Mouse (Mus musculus): ENCODE data around the gene Cdk5. TPM values are rescaled to one million over a fixed set of nuclear protein-coding genes. Genes with fewer than 3 reads are reported as not detected.

The Cdk5 gene
- polyA plus RNA-seq, 1 experiment from 2014 or later, result 37.0 TPM

DNA sequence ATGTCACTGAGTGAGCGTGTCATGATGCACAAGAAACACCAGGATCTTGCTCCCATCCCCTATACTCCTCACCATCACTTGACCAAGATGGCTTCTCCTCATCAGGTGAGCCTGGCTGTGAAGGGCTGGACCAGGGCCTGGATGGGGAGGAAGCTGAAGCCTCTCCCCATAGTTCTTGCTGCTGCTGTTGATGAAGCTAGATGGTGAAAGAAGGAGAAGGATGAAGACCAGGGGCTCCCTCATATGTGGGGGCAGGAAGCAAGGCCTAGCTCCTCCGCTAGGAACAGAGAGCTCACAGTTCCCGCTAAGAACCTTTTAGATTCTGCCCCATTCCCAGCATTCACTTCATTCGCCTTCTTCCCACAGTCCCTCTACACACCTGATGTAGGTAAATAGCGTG is 38.0 kb downstream of the Cdk5 start:
- H3K27me3 ChIP-seq (replicated peaks; ENCODE audit: control insufficient read depth, insufficient read depth, low read length), result peaks cover 7% of the 10 kb centered on the region; the same call in 1 of the 2 replicates
- H3K9ac ChIP-seq (ENCODE audit: low read depth, low read length), result no peak overlapping the region
- H3K27ac ChIP-seq (ENCODE audit: low read length), result no peak overlapping the region
- H3K36me3 ChIP-seq (ENCODE audit: control insufficient read depth, insufficient read depth, low read length), result no peaks in the 10 kb centered on the region
- H3K4me3 ChIP-seq (ENCODE audit: low read length), result no peak overlapping the region
- 83% methylated on average over 5 of the region's 5 CpGs for WGBS
- H3K9me3 ChIP-seq (ENCODE audit: control insufficient read depth, low read length), result no peaks in the 10 kb centered on the region
- peaks cover 42% of the 10 kb centered on the region for H3K4me1 ChIP-seq (ENCODE audit: control insufficient read depth, insufficient read depth, low read length)
- no peak overlapping the region for H3K4me2 ChIP-seq (ENCODE audit: low read depth, low read length)
- no peak for ATAC-seq

DNA sequence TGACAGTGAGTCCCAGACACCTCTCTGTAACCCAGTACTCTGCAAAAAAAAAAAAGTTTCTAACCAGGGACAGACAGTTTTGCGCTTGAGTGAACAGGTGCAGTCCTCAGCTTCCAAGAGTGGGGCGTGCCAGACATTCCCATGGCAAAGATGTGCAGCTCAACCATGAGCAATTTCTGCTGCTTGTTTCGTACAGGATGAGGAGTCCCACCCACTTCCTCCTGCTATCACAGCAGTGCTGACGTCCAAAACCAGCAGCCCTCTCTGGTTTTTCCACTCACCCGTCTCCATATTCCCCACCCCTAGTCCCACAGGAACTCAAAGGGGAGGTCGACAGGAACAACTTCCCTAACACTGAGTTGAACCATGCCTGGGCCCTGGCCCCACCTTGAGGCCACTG is 38.9 kb downstream of the Cdk5 start:
- WGBS, result 54% methylated on average over 6 of the region's 6 CpGs
- peaks cover 7% of the 10 kb centered on the region; the same call in 1 of the 2 replicates for H3K27me3 ChIP-seq (replicated peaks; ENCODE audit: control insufficient read depth, insufficient read depth, low read length)
- H3K4me1 ChIP-seq (ENCODE audit: control insufficient read depth, insufficient read depth, low read length), result peaks cover 39% of the 10 kb centered on the region
- ATAC-seq, result no peak
- H3K36me3 ChIP-seq (ENCODE audit: control insufficient read depth, insufficient read depth, low read length), result no peaks in the 10 kb centered on the region
- H3K4me3 ChIP-seq (ENCODE audit: low read length), result no peak overlapping the region
- no peak overlapping the region for H3K9ac ChIP-seq (ENCODE audit: low read depth, low read length)
- no peak overlapping the region for H3K4me2 ChIP-seq (ENCODE audit: low read depth, low read length)
- H3K9me3 ChIP-seq (ENCODE audit: control insufficient read depth, low read length), result no peaks in the 10 kb centered on the region
- H3K27ac ChIP-seq (ENCODE audit: low read length), result peak overlapping the region; percentile 28; the same call in 1 of the 2 replicates

DNA sequence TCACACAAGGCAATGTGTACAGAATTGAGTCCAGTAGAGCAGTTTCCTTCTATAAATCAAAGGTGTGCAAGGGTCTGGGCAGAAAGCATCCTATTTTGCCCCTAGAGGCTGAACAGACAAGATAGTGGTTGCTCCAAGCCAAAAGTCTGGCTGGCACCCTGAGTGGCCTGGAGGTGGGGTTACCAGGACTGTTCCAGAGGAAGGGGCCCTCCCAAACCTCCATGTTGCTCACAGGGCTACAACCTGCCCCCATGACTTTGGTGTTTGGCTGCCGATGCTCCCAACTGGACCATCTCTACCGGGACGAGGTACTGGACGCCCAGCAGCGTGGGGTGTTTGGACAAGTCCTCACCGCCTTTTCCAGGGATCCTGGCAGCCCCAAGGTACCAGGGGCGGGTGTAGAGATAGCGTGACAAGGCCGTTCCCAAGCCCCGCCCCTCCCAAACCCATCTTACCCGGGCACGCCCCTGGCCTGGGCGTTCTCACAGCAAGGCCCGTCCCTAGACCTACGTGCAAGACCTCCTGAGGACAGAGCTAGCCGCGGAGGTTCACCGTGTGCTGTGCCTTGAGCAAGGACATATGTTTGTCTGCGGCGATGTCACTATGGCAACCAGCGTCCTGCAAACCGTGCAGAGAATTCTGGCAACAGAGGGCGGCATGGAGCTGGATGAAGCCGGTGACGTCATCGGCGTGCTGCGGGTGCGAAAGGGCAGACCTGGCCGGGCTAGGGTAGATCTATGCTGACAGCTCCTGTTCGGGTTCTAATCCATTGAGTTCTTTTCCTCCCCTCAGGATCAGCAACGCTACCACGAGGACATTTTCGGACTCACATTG is 40.1 kb downstream of the Cdk5 start:
- Histone ChIP-seq H3K27ac (ENCODE audit: low read length) (peak overlapping the region; percentile 45; the same call in 1 of the 2 replicates), H3K36me3 (ENCODE audit: control insufficient read depth, insufficient read depth, low read length) (no peaks in the 10 kb centered on the region), H3K4me1 (ENCODE audit: control insufficient read depth, insufficient read depth, low read length) (peaks cover 31% of the 10 kb centered on the region), H3K27me3 (replicated peaks; ENCODE audit: control insufficient read depth, insufficient read depth, low read length) (peaks cover 7% of the 10 kb centered on the region; the same call in 1 of the 2 replicates), H3K9ac (ENCODE audit: low read depth, low read length) (peak overlapping the region; percentile 71), H3K9me3 (ENCODE audit: control insufficient read depth, low read length) (no peaks in the 10 kb centered on the region), H3K4me3 (ENCODE audit: low read length) (peak overlapping the region; percentile 52), H3K4me2 (ENCODE audit: low read depth, low read length) (peak overlapping the region; percentile 86)
- peak; percentile 90 for ATAC-seq
- under 1% methylated on average over 34 of the region's 34 CpGs for WGBS

DNA sequence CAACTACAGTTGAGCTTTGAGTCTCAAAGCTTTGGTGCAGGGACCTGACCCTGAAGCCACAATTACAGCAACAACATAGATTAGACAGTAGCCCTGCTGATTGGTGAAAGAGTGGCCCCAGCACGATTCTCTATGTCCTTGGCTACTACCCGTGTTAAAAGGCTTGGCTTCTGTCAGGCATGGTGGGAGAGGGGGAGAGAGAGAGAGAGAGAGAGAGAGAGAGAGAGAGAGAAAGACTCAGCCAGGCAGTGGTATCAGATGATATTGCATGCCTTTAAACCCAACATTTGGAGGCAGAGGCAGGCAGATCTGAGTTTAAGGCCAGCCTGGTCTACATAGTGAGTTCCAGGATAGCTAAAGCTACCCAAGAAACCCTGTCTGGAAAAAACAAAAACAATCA is 41.3 kb downstream of the Cdk5 start:
- 68% methylated on average over 2 of the region's 2 CpGs for WGBS
- peaks cover 2% of the 10 kb centered on the region; the same call in 1 of the 2 replicates for H3K27me3 ChIP-seq (replicated peaks; ENCODE audit: control insufficient read depth, insufficient read depth, low read length)
- no peak overlapping the region for H3K4me2 ChIP-seq (ENCODE audit: low read depth, low read length)
- H3K4me3 ChIP-seq (ENCODE audit: low read length), result no peak overlapping the region
- H3K9ac ChIP-seq (ENCODE audit: low read depth, low read length), result no peak overlapping the region
- no peak for ATAC-seq
- peaks cover 19% of the 10 kb centered on the region for H3K4me1 ChIP-seq (ENCODE audit: control insufficient read depth, insufficient read depth, low read length)
- H3K9me3 ChIP-seq (ENCODE audit: control insufficient read depth, low read length), result no peaks in the 10 kb centered on the region
- H3K27ac ChIP-seq (ENCODE audit: low read length), result no peak overlapping the region
- no peaks in the 10 kb centered on the region for H3K36me3 ChIP-seq (ENCODE audit: control insufficient read depth, insufficient read depth, low read length)

DNA sequence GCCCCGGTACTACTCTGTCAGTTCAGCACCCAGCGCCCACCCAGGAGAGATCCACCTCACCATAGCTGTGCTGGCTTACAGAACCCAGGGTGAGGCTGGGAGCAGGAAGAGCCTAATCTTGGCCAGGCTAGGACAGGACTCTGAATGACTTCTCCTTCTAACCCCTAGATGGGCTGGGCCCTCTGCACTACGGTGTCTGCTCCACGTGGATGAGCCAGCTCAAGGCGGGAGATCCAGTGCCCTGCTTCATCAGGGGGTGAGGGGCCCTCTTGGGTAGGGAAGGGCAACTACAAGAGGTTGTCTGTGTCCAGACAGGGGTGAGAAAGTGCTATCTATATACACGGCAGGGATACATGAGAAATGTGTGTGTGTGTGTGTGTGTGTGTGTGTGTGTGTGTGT is 41.8 kb downstream of the Cdk5 start:
- Histone ChIP-seq H3K27ac (ENCODE audit: low read length) (no peak overlapping the region), H3K4me1 (ENCODE audit: control insufficient read depth, insufficient read depth, low read length) (peaks cover 17% of the 10 kb centered on the region), H3K4me3 (ENCODE audit: low read length) (no peak overlapping the region), H3K9me3 (ENCODE audit: control insufficient read depth, low read length) (no peaks in the 10 kb centered on the region), H3K9ac (ENCODE audit: low read depth, low read length) (no peak overlapping the region), H3K4me2 (ENCODE audit: low read depth, low read length) (no peak overlapping the region), H3K27me3 (replicated peaks; ENCODE audit: control insufficient read depth, insufficient read depth, low read length) (no peaks in the 10 kb centered on the region; the same call in 1 of the 2 replicates), H3K36me3 (ENCODE audit: control insufficient read depth, insufficient read depth, low read length) (no peaks in the 10 kb centered on the region)
- no peak for ATAC-seq
- WGBS, result 76% methylated on average over 6 of the region's 6 CpGs

DNA sequence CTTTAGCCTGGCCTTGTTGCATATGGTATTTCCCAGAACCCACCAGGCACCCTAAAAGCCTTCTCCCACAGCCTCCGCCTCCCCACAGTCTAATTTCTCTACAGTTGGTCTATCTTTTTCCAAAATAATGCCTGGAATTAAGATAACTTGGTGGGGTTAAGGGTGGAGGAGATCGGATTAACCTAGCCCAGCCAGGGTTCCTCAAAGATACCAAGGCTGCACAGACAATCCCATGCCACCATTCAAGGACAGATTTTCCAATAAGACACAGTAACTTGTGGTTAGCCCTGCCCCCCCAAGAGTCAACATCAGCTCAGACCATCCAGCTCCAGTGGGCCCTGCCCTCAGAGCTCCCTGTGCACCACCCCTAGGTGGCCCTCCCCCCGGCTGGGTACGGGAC is 42.8 kb downstream of the Cdk5 start:
- Histone ChIP-seq H3K27me3 (replicated peaks; ENCODE audit: control insufficient read depth, insufficient read depth, low read length) (no peaks in the 10 kb centered on the region), H3K9ac (ENCODE audit: low read depth, low read length) (no peak overlapping the region), H3K9me3 (ENCODE audit: control insufficient read depth, low read length) (no peaks in the 10 kb centered on the region), H3K36me3 (ENCODE audit: control insufficient read depth, insufficient read depth, low read length) (no peaks in the 10 kb centered on the region), H3K4me1 (ENCODE audit: control insufficient read depth, insufficient read depth, low read length) (peaks cover 17% of the 10 kb centered on the region), H3K4me3 (ENCODE audit: low read length) (no peak overlapping the region), H3K4me2 (ENCODE audit: low read depth, low read length) (no peak overlapping the region), H3K27ac (ENCODE audit: low read length) (no peak overlapping the region)
- ATAC-seq, result no peak
- 85% methylated on average over 4 of the region's 4 CpGs for WGBS

DNA sequence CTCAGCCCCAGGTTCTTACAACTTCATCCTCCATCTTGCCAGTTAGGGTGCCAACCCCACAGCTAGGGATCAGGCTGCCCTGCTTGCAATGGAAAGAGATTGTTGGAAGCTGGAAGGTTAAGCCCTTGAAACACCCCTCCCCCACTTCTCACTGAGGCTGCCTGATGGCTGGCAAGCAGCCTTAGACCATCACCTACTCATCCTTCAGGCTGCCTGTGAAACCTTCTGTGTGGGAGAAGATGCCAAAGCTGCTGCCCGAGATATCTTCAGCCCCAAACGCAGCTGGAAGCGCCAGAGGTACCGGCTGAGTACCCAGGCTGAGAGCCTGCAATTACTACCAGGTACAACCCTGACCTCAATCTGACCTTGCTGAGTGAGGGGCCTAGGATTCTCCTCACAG is 43.8 kb downstream of the Cdk5 start:
- no peak for ATAC-seq
- Histone ChIP-seq H3K4me1 (ENCODE audit: control insufficient read depth, insufficient read depth, low read length) (peaks cover 13% of the 10 kb centered on the region), H3K9ac (ENCODE audit: low read depth, low read length) (0 out of 2 replicates have a peak overlapping the region, but pooled peaks have one; percentile 19), H3K9me3 (ENCODE audit: control insufficient read depth, low read length) (no peaks in the 10 kb centered on the region), H3K27ac (ENCODE audit: low read length) (no peak overlapping the region), H3K36me3 (ENCODE audit: control insufficient read depth, insufficient read depth, low read length) (no peaks in the 10 kb centered on the region), H3K27me3 (replicated peaks; ENCODE audit: control insufficient read depth, insufficient read depth, low read length) (no peaks in the 10 kb centered on the region), H3K4me3 (ENCODE audit: low read length) (no peak overlapping the region), H3K4me2 (ENCODE audit: low read depth, low read length) (no peak overlapping the region)
- 58% methylated on average over 4 of the region's 4 CpGs for WGBS

DNA sequence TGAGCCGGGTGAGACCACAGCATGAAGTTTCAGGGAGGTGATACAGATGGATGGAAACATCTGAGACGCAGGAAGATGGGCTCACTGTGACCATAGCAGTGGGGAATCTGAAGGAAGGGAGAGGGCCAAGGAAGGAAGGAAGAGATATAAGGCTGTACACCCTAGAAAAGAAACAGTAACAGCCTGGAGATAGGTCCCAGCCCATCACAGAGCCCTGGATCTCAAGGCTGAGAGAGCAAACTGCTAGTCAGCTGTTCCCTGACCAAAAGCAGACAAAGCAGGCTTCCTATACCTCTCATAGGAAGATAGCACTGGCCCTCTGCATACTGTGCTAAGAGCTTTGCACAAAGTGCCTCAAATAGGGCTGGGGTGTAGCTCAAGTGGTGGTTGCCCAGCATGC is 44.6 kb downstream of the Cdk5 start:
- ATAC-seq, result no peak
- Histone ChIP-seq H3K9me3 (ENCODE audit: control insufficient read depth, low read length) (no peaks in the 10 kb centered on the region), H3K27ac (ENCODE audit: low read length) (no peak overlapping the region), H3K4me2 (ENCODE audit: low read depth, low read length) (no peak overlapping the region), H3K27me3 (replicated peaks; ENCODE audit: control insufficient read depth, insufficient read depth, low read length) (no peaks in the 10 kb centered on the region), H3K4me3 (ENCODE audit: low read length) (no peak overlapping the region), H3K4me1 (ENCODE audit: control insufficient read depth, insufficient read depth, low read length) (peaks cover 6% of the 10 kb centered on the region), H3K9ac (ENCODE audit: low read depth, low read length) (no peak overlapping the region), H3K36me3 (ENCODE audit: control insufficient read depth, insufficient read depth, low read length) (no peaks in the 10 kb centered on the region)
- 80% methylated on average over 2 of the region's 2 CpGs for WGBS

DNA sequence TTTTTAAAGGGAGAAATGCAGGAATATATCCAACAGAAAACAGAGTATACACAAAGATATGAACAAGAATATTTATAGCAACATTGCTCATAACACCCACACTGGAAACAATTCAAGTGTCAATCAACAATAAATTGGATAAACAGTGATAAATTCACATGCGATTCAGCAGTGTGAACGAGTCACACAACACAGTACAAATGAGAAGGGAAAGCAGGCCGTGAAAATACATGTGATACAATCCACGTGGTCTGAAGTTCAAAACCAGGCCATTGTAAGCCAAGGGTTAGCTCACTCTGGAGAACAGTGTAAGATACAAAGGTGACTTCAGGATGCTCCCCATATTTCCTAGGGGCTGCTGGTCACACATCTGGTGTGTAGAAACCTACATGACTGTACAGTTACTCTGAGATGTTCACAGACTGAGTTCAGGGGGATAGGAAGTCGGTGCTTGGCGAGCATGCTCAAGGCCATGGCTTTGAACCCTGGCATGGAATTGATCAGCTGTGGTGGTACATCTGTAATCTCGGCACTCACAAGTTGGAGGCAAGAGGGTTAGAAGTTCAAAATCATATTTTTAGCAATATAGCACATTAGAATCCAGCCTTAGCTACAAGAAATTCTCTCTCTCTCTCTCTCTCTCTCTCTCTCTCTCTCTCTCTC is 48.5 kb downstream of the Cdk5 start:
- Histone ChIP-seq H3K36me3 (ENCODE audit: control insufficient read depth, insufficient read depth, low read length) (no peaks in the 10 kb centered on the region), H3K4me2 (ENCODE audit: low read depth, low read length) (no peak overlapping the region), H3K4me3 (ENCODE audit: low read length) (no peak overlapping the region), H3K9me3 (ENCODE audit: control insufficient read depth, low read length) (no peaks in the 10 kb centered on the region), H3K4me1 (ENCODE audit: control insufficient read depth, insufficient read depth, low read length) (no peaks in the 10 kb centered on the region), H3K9ac (ENCODE audit: low read depth, low read length) (no peak overlapping the region), H3K27ac (ENCODE audit: low read length) (no peak overlapping the region), H3K27me3 (replicated peaks; ENCODE audit: control insufficient read depth, insufficient read depth, low read length) (no peaks in the 10 kb centered on the region)
- no peak for ATAC-seq
- WGBS, result 73% methylated on average over 7 of the region's 7 CpGs

All from intestine, embryonic 16.5 days (tissue).